Mouse (Mus musculus): Measurements from ENCODE around the gene Dmrtb1.

- TF ChIP-seq USF1 (IDR thresholded peaks at IDR 0.05; ENCODE audit: low read depth, low read length) (no peak), POLR2A (IDR thresholded peaks at IDR 0.05; ENCODE audit: low read depth, low read length) (no peak), MAX (IDR thresholded peaks at IDR 0.05; ENCODE audit: low read length) (peak; percentile 76), SMC3 (IDR thresholded peaks at IDR 0.05; ENCODE audit: low read depth, low read length) (no peak), CTCF (conservative IDR thresholded peaks at IDR 0.05 in 1 of 2, IDR thresholded peaks at IDR 0.05 in 1 of 2; ENCODE audit: low read depth in 2 of 2, low read length in 2 of 2) (no peak), BHLHE40 (IDR thresholded peaks at IDR 0.05; ENCODE audit: low read depth, low read length) (peak; percentile 71)
These were observed 36.2 kb upstream of the Dmrtb1 start for GRCm38 (mm10) chr4:107720043-107720830.
